Mouse (Mus musculus): ENCODE results near the gene Mgat4b.

DNA sequence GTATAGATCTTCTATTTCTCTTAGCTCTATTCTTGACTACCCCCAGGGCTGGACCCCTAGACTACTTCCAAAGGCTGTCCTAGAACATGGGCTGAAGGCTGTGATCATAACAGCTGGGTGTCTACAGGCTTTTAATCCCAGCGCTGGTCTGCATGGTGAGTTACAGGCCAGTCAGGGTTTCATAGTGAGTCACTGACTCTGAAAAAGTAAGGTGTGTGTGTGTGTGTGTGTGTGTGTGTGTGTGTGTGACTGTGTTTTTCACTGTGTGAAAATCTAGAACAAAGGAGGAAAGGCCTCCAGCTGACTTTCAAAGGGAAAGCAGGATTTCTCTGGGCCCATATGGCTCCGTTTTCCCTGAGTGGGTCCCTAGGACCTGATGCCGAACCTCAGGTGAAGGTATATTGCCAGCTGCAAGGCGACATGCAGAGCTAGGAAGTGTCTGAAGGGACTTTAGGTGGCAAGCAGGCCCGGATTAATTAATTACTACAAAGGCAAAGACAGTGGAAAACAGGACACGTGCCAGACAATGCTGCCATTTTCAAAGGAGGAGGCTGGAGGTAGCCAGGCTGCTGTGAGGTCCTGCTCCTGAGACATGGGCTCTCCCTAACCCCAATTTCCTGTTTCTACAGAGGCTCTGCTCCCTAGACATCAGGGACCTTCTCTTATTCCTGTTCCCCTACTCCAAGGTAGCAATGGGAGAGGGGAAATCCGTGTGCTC, 12.0 kb downstream of the Mgat4b start:
- TF ChIP-seq POLR2A (IDR thresholded peaks at IDR 0.05; ENCODE audit: control insufficient read depth, low read depth, low read length) (no peak), CTCF (IDR thresholded peaks at IDR 0.05; ENCODE audit: control insufficient read depth, insufficient read depth, insufficient replicate concordance, low read depth, low read length) (no peak)

Measured in testis, adult 2 months (tissue).